Mouse (Mus musculus) brain, embryonic 18.5 days (tissue): Measurements from ENCODE around the gene Snf8.

Experiments used
- DNase-seq: peaks from one replicate; pipeline ENCODE4 v3.0.0-alpha.2; 2012; ENCODE audit warnings: low read depth, low spot score

Snf8 gene

GRCm38 (mm10) chr11:96074351-96075176, 39.9 kb downstream of the Snf8 start:
- DNase-seq = no peak

- no peak for DNase-seq
Measured at GRCm38 (mm10) chr11:96075177-96075508, 40.5 kb downstream of the Snf8 start.

GRCm38 (mm10) chr11:96075509-96076220, 41.0 kb downstream of the Snf8 start, which contains the start of gene Atp5g1:
TSS of gene Atp5g1 (minus strand) at chr11:96075670.
- peak; percentile 100 for DNase-seq

GRCm38 (mm10) chr11:96076221-96077105, 41.8 kb downstream of the Snf8 start:
- no peak for DNase-seq

GRCm38 (mm10) chr11:96080736-96081135, 46.1 kb downstream of the Snf8 start:
- DNase-seq = no peak

- DNase-seq = no peak
Measured at GRCm38 (mm10) chr11:96082682-96083081, 48.0 kb downstream of the Snf8 start.

- no peak for DNase-seq
Measured at GRCm38 (mm10) chr11:96087981-96088380, 53.3 kb downstream of the Snf8 start.

GRCm38 (mm10) chr11:96091073-96091472, 56.4 kb downstream of the Snf8 start:
- DNase-seq = no peak

- no peak for DNase-seq
Measured at GRCm38 (mm10) chr11:96092674-96093291, 58.1 kb downstream of the Snf8 start.

GRCm38 (mm10) chr11:96093361-96093760, 58.7 kb downstream of the Snf8 start:
- no peak for DNase-seq
